Mouse (Mus musculus): ENCODE data around the gene Mfsd14a.

The Mfsd14a gene

GRCm38 (mm10) chr3:116595603-116595991, 66.9 kb downstream of the Mfsd14a start:
- peak; percentile 13 for DNase-seq

GRCm38 (mm10) chr3:116594728-116595602, 67.5 kb downstream of the Mfsd14a start, which contains the start of gene Sass6:
Gene Sass6 (plus strand): TSS chr3:116594982.
- DNase-seq = peak; percentile 96

GRCm38 (mm10) chr3:116594076-116594727, 68.3 kb downstream of the Mfsd14a start:
- no peak for DNase-seq

GRCm38 (mm10) chr3:116582201-116582600, 80.3 kb downstream of the Mfsd14a start:
- no peak for DNase-seq
